Mouse (Mus musculus) ES-E14 (cell line): ENCODE measurements at regions not wholly inside any gene's neighbourhood (a gene's known extent, or its start where the extent isn't known, plus 50 kb on each side); places are given as distances from the start of the nearest gene placed in this dataset.

Source experiments
- CHD2 ChIP-seq: IDR thresholded peaks from 2 replicates; pipeline ENCODE4 v1.6.1; 2014; ENCODE audit warnings: mild to moderate bottlenecking, low read depth, low read length, inconsistent platforms
- ZNF384 ChIP-seq: IDR thresholded peaks from 2 replicates; pipeline ENCODE4 v1.6.1; 2012; ENCODE audit warnings: low read depth, low read length, inconsistent platforms

DNA sequence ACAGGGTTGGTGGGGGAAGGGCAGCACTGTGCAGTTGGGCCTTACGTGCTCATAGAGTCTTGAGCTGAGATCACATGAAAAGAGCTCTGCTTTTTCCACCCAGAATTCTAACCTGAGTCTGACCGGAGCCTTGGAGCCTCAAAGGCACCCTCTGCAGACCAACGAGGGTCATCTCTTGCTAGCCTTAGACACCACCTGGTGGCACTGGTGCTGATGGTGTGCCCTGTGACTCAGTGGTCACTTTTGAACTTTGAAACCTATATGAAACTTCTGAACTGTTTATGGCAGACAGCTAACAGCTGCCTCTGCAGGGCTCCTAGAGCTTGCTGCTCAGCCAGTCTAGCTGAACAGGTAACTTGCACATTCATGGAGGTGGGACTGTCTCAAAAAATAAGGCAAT, 118.5 kb downstream of the Zfp706 start:
- TF ChIP-seq ZNF384 (no peak), CHD2 (no peak)
